Mouse (Mus musculus) spleen, postnatal 14 days (tissue): ENCODE results near the gene Gm3409.
"Not testable (repeated sequence)": the region's sequence is repeated elsewhere in the genome, so short reads cannot be mapped to it uniquely, and the experiment has no call there.

Experiments
- DNase-seq, 2 experiments: peaks; one replicate each; pipeline ENCODE4 v3.0.0; 2021 to 2022; ENCODE audit warnings: low spot score in 2 of 2

Gene Gm3409

DNA sequence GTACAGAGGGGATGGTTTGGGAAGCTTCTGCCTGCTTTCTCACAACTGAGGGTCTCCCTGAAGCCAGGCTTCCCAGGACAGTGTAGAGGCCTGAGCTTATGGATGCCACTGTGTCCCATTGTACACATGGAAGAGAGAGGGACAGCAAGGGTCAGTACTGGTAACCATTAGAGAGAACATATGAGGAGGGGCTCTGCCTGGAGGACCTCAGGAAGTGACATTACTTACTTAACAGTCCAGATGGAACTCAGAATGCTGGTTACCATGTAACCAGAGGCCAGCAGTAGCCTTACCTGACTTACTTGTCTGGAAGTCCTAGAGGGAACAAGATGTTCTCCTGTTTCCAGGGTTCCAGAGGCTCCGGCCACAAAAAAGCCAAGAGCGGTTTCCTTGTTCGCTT is at the start of gene Gm3409:
Gene Gm3409, plus strand, starts transcription at position 301 of the 400 bp plus-strand sequence.
- not testable (repeated sequence) for DNase-seq

DNA sequence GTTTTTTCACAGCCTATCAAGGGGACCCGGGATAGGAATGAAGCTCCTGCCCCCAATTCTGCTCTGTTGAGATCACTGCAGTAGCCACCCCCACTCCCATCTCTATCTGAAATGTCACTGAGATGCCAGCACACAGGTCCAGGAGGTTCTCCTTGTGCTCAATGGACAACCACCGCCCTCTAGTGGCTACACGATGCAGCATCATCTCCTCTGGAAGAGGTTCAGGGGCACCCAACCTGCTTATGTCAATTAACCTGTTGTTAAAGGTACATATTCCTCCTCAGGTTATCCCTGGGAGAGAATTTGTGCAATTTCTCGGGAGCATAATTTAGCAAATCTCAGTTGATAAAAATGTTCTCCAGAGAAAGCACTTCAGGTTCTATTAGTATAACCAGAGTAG is 48.5 kb upstream of the Gm3409 start:
- DNase-seq = not testable (repeated sequence)

DNA sequence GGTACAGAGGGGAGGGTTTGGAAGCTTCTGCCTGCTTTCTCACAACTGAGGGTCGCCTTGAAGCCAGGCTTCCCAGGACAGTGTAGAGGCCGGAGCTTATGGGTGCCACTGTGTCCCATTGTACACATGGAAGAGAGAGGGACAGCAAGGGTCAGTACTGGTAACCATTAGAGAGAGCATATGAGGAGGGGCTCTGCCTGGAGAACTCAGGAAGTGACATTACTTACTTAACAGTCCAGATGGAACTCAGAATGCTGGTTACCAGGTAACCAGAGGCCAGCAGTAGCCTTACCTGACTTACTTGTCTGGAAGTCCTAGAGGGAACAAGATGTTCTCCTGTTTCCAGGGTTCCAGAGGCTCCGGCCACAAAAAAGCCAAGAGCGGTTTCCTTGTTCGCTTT is 46.4 kb upstream of the Gm3409 start, which contains the start of gene Gm6370:
Gene Gm6370, plus strand, starts transcription at position 301 of the 400 bp plus-strand sequence.
- not testable (repeated sequence) for DNase-seq

DNA sequence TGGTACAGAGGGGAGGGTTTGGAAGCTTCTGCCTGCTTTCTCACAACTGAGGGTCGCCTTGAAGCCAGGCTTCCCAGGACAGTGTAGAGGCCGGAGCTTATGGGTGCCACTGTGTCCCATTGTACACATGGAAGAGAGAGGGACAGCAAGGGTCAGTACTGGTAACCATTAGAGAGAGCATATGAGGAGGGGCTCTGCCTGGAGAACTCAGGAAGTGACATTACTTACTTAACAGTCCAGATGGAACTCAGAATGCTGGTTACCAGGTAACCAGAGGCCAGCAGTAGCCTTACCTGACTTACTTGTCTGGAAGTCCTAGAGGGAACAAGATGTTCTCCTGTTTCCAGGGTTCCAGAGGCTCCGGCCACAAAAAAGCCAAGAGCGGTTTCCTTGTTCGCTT is 35.3 kb upstream of the Gm3409 start, which contains the start of gene 4930449I24Rik:
Gene 4930449I24Rik, plus strand, starts transcription at position 301 of the 400 bp plus-strand sequence.
- DNase-seq = not testable (repeated sequence)

DNA sequence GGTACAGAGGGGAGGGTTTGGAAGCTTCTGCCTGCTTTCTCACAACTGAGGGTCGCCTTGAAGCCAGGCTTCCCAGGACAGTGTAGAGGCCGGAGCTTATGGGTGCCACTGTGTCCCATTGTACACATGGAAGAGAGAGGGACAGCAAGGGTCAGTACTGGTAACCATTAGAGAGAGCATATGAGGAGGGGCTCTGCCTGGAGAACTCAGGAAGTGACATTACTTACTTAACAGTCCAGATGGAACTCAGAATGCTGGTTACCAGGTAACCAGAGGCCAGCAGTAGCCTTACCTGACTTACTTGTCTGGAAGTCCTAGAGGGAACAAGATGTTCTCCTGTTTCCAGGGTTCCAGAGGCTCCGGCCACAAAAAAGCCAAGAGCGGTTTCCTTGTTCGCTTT is 23.6 kb upstream of the Gm3409 start, which contains the start of gene Gm3402:
Gene Gm3402, plus strand, starts transcription at position 301 of the 400 bp plus-strand sequence.
- DNase-seq = not testable (repeated sequence)

DNA sequence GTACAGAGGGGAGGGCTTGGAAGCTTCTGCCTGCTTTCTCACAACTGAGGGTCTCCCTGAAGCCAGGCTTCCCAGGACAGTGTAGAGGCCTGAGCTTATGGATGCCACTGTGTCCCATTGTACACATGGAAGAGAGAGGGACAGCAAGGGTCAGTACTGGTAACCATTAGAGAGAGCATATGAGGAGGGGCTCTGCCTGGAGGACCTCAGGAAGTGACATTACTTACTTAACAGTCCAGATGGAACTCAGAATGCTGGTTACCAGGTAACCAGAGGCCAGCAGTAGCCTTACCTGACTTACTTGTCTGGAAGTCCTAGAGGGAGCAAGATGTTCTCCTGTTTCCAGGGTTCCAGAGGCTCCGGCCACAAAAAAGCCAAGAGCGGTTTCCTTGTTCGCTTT is 11.9 kb upstream of the Gm3409 start, which contains the start of gene Gm3404:
Gene Gm3404, plus strand, starts transcription at position 301 of the 400 bp plus-strand sequence.
- not testable (repeated sequence) for DNase-seq

DNA sequence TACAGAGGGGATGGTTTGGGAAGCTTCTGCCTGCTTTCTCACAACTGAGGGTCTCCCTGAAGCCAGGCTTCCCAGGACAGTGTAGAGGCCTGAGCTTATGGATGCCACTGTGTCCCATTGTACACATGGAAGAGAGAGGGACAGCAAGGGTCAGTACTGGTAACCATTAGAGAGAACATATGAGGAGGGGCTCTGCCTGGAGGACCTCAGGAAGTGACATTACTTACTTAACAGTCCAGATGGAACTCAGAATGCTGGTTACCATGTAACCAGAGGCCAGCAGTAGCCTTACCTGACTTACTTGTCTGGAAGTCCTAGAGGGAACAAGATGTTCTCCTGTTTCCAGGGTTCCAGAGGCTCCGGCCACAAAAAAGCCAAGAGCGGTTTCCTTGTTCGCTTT is 18.4 kb downstream of the Gm3409 start, which contains the start of gene Gm3415:
Gene Gm3415, plus strand, starts transcription at position 301 of the 400 bp plus-strand sequence.
- not testable (repeated sequence) for DNase-seq

DNA sequence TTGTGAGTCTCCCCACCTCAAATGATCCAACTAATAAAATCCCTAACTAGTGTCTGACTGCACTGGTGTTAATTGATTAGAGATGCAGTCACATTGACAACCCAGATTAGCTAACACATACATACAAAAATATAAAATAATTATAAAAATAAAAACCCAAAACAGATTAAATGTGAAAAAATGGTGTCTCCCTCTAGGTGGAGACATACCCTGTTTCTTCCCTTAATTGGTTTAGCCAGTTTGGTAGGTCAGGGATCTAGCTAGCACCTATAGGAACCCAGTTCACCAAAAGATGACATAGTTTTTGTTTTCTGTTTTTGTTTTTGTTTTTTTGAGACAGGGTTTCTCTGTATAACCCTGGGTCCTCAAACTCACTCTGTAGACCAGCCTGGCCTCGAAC is 26.8 kb downstream of the Gm3409 start:
- DNase-seq = no peak

DNA sequence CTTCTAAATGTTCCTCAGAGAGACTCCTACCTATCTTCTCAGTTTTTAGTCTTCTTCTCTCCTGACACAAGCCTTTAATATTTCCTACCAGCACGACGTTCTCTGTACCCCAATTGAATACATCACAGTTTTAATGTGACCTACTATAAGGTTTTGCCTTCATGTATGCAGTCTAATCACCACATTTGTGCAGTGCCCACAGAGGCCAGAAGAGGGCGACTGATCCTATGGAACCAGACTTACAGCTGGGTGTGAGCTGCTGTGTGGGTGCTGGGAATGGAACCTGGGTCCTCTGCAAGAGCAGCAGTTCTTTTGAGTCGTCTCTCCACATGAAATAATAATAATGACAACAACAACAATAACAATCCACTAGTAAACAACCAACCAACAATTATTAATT is 29.6 kb downstream of the Gm3409 start:
- no peak for DNase-seq

DNA sequence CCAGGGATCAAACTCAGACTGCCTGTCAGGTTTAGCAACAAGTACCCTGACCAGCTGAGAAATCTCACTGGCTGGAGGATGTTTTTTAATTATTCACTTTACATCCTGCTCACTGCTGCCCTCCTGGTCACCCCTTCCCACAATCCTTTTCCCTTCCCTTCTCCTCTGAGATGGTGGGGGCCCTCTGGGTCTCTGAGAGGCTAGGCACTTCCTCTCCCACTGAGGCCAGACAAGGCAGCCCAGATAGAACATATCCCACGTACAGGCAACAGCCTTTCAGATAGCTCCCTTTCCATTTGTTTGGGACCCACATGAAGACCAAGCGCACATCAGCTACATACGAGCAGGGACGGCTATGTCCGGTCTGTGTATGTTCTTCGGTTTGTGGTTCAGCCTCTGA is 32.7 kb downstream of the Gm3409 start:
- not testable (repeated sequence) for DNase-seq

DNA sequence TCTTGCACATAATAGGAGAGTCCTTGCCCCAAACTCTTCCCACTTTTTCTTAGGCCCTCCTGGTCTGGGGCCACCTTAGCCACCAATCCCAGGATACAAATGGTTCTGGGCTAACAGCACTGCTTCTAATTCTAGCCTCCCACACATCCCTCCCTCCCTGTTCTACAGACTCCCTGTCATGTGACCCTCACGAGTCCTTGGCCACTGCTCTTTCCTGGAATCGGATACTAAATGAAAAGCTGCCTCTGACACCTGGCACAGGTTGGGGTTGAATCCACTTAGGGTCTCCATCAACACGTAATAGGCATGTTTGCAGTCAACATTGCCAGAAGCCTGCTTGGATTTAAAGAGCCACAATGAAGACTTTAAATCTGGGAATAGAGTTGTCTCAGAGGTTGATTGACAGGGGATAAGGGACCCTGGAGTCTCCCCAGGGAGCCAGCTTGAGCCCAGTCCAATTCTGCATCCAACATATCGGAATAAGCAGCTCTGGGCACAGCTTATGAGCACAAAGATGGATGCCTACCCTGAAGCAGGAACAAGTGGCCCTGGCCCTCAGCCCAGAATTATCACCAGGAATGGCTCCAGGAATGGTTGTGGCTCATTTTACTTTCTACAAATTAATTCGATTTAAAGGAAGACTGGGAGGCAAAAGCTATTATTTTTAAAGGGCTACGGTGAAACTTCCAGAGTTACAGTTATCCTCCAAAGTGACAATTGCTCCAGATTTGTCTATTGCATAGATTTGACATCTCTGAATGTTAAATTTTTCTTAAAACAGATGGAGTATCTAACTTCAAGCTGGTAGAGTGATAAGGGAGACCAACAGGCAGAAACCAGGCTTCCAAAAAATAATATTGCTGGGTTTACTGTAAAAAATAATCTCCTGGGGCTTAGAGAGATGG is 34.6 kb downstream of the Gm3409 start:
- DNase-seq = not testable (repeated sequence)

DNA sequence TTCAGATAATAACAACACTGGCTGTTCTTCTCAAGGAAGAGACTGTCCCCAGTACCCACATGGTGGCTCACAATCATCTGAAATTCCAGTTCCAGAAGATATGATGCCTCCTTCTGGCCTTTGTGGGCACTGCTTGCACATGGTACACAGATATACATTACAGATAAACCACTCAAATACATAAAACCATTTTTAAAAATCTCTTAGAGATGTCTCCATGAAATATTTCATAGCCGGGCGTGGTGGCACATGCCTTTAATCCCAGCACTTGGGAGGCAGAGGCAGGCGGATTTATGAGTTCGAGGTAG is 35.2 kb downstream of the Gm3409 start:
- not testable (repeated sequence) for DNase-seq

DNA sequence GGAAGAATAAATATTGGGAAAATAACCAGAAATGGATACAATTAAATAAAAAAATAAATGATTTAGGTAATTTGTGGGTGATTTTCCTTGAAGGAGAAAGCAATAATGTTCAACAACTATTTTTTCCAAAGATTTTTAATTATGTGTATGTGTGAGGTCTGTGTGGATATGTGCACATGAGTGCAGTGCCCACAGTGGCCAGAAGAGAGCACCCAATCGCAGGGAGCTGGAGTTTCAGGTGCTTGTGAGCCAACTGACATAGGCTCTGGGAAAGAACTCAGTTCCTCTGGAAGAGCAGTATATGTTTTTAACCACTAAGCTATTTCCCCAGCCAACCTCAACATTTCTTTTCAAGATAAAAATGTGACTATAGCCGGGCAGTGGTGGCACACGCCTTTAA is 39.2 kb downstream of the Gm3409 start:
- DNase-seq = no peak

DNA sequence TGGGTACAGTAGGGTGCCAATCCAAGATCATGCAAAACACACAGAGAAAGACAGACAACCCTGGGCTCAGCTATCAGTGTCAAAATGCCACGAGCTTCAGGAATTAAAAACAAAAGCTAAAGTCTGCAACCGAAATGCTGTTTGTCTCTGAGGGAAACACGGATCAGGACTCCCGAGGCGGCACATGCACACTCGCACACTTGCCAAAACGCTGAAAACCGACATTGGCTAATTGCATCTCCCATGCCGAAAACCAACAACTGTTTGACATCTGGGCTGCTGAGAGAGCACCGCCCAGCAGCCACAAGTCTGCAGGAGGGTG is 46.7 kb downstream of the Gm3409 start:
- no peak for DNase-seq

DNA sequence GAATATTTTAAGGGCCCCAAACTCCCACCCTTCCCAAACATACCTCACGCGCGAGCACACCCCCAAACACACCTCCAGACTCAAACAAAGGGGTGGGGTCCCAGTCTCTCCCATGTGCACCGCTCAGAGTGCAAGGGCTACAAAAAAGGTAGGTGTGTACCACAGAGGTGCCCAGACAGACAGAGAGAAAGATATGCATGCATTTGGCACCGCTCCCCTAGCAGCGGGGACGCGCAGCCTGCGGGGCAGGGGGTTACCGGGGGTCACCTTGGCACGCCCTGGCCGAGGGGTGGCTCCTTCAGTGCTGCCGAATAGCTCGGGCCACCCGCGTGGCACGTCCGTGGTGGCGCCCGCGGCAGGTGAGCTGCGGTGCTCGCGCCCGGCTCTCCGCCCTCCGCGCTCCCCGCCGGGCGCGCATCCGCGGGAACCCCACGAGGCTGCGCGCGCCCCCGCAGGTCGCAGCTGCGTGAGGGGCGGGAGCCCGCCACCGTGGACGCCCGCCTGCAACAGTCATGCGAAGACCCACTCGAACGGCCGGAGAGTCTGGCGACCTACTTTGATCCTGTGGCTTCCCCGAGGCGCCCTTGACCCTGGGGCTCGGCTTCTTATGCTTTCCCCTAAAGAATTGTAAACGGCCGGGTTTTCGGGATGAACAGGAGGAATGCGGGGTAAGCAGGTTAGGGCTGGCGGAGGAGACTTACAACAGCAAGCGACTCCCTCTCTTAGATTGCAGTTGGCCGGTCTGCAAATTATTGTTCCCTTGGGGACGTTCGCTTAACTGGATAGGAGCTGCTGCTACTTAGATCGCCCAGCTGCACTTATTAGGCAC is 47.2 kb downstream of the Gm3409 start, which contains the start of gene Gpr12:
Gene Gpr12, minus strand, starts transcription at position 762 of the 829 bp plus-strand sequence.
- DNase-seq = no peak

DNA sequence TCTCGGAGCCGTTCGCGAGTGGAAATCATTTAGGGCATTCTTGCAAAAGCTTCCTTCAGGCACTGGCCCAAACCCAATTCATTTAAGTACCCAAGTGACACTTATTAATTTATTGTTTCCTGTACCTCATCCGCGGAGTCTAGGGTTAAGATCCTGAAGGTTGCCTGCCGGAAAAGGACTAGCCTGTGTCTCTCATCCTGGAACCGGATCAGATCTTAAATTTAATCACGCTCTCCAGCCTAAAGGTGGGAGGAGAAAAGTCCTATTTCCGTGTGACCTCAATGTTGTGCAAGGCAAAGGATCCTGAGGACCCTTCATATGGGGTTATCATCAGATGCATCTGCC is 47.8 kb downstream of the Gm3409 start:
- no peak for DNase-seq

DNA sequence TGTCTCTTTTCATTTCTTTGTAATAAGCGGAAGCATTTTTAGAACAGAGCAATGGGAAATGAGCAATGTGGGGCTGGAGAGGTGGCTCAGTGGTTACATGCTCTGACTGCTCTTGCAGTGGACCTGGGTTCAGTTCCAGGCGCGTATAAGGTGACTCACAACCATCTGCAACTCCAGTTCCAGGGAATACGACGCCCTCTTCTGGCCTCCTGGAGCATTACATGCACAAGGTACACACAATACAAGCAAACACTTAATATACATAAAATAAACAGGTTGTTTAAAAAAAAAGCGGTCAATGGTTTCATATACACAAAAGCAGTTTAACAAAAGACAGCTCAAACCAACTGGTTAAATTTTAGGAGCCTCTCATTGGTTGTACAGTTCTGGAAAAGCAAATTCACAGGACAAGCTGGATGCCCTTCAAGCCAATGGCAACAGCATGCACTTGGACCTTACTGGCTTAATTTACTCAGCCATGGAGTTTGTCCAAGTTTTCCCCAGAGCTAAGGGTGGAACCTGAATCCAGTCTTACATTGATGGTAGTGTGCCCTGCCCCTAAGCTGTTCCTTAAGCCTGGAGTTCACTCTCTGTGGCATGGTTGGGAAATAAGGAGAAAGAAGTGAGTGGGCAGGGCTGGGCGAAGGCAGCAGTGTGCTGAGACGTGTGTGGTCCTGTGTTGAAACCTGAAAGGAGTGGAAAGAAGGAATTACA is 49.1 kb downstream of the Gm3409 start:
- no peak for DNase-seq
